Mouse (Mus musculus): ENCODE results near the gene Fancg.

Fancg gene

DNA sequence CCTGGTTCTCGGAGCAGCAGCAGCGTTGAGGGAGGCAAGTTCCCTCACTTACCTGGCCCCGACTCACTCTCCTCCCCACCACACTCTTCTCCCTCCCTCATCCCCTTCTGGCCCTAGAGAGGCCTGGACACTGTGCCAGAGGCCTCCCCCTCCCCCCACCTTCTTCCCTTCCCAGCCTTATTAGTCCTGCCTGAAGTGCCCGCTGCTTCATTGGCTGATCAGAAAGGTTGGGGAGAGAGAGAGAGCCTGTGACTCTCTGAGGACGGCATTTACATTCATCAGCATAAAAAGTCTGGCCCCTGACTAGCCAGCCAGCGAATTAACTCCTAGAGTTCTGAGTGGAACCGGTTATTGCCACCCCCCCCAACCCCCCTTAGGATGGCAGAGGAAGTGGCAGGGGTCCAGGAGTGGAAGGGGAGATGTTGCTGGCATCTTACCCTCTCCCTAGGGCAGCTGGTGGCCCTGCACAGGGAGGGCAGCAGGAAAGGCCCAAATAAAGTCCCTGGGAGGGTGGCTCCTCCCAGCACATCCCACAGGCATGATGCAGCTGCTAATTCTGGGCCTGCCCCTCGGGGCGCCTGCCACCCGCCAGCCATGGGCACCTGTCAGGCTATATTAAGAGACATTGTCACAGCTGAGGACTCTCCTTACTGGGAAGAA is 56.7 kb downstream of the Fancg start:
- DNase-seq (ENCODE audit: low read depth, low spot score) = no peak
- Histone ChIP-seq H3K36me3 (ENCODE audit: control insufficient read depth, insufficient read depth, low read length, poor library complexity, severe bottlenecking) (no peaks in the 10 kb centered on the region; the same call in 1 of the 2 replicates), H3K27me3 (ENCODE audit: control insufficient read depth, insufficient read depth, low read length, poor library complexity, severe bottlenecking) (no peaks in the 10 kb centered on the region)

DNA sequence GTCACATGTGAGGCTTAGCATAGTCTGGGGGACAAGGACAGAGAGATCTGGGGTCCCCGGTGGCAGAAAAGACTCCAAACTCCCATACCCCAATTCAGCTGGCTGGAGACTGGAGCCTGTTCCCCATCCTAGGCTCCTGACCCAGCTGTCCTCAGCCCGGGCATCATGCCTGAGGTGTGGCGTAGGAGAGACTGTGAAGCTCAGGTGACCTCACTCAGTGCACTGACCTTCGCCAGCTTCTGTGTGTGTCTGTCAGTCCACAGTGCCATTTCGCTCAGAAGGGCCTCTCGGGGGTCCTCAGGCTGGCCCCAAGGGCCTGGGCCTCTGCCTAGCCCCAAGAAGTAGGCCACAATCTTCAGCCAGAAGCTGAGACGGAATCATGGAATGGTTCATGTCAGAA is 57.7 kb downstream of the Fancg start:
- H3K36me3 ChIP-seq (ENCODE audit: control insufficient read depth, insufficient read depth, low read length, poor library complexity, severe bottlenecking) = no peaks in the 10 kb centered on the region; the same call in 1 of the 2 replicates
- DNase-seq (ENCODE audit: low read depth, low spot score) = no peak
- no peaks in the 10 kb centered on the region for H3K27me3 ChIP-seq (ENCODE audit: control insufficient read depth, insufficient read depth, low read length, poor library complexity, severe bottlenecking)

Data from splenic B cell, adult 2 months (primary cell).